Mouse (Mus musculus) liver, postnatal 0 days (tissue): ENCODE data around the gene Abr.

Source experiments
- CTCF ChIP-seq: sonication (generic); IDR thresholded peaks from 2 replicates; pipeline ENCODE4 v1.5.1; 2016; ENCODE audit warnings: antibody characterized with exemption, low read depth
- EP300 ChIP-seq: IDR thresholded peaks from 2 replicates; pipeline ENCODE4 v1.6.1; 2016; ENCODE audit warnings: antibody characterized with exemption, low read depth, mild to moderate bottlenecking

- no peak for TF ChIP-seq CTCF
- no peak for TF ChIP-seq EP300
These were observed 156.2 kb downstream of the Abr start for GRCm38 (mm10) chr11:76465879-76466278.
